Mouse (Mus musculus): ENCODE results near the gene Vsnl1.

Gene Vsnl1

GRCm38 (mm10) chr12:11276632-11277031 is 159.8 kb downstream of the Vsnl1 start:
- DNase-seq (ENCODE audit: low spot score in 2 of 2), result no peak

Measured in spleen, postnatal 14 days (tissue).